Mouse (Mus musculus): ENCODE results near the gene Slc36a2.

Gene Slc36a2

GRCm38 (mm10) chr11:55184246-55184645 is 631 bp downstream of the Slc36a2 start:
- no peak for DNase-seq (ENCODE audit: low spot score in 2 of 2)

DNA sequence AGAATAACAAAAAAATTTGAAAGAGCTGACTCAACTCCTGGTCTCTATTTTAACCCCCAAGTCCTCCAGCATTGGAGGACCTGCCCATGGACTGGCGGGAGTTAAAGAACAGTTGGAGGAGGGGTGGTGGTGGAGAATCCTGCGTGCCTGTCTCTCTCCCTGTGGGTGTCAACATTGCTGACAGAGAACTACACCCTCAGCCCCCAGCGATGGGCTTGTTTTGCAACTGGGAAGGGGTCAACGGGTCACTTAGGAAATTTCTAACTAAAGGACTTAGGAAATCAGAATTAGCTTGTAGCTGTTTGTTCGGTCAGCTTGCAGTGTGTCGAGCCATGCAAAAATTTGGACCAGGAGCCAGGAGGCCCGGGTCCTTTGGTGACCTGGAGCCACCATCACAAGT is 1.8 kb downstream of the Slc36a2 start:
- no peak for DNase-seq (ENCODE audit: low spot score in 2 of 2)

- no peak for DNase-seq (ENCODE audit: low spot score in 2 of 2)
These were observed 5.0 kb downstream of the Slc36a2 start for GRCm38 (mm10) chr11:55179856-55180255.

- no peak for DNase-seq (ENCODE audit: low spot score in 2 of 2)
These were observed 6.0 kb downstream of the Slc36a2 start for GRCm38 (mm10) chr11:55178830-55179229.

DNA sequence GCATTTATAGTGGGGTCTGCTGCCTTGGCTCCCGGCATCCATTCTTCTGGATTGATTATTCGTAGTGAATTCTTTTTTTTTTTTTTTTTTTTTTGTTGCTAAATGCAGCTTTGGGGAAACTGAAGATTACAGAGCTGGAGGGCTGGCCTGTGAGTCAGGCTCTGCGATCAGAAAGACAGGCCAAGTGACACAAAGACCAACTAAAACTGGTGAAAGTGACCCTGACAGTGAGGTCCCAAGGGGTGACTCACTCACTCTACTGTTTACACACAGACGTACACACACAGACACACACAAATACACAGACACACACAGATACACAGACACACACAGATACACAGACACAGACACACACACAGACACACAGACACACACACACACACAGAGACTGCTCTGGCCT is 14.4 kb downstream of the Slc36a2 start:
- no peak for DNase-seq (ENCODE audit: low spot score in 2 of 2)

DNA sequence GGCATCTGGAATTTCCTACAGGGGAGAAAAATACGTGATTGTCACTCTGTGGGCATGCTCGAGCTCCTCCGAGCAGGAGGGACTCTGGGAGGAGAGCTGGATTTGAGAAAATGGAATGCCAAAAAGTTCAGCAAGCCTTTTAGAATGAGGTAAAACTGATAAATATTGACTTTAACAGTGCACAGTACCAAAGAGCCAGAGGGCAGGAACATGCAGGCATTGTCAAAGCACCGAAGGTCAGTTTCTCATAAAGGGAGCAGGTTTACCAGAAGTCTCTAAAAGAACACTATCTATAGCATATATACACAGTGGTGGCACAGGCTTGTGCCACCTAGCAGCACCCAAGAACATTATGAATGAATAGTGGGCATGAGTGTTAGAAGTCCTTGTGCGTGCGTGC is 16.0 kb downstream of the Slc36a2 start:
- no peak for DNase-seq (ENCODE audit: low spot score in 2 of 2)

GRCm38 (mm10) chr11:55168504-55168903 is 16.4 kb downstream of the Slc36a2 start:
- no peak for DNase-seq (ENCODE audit: low spot score in 2 of 2)

DNA sequence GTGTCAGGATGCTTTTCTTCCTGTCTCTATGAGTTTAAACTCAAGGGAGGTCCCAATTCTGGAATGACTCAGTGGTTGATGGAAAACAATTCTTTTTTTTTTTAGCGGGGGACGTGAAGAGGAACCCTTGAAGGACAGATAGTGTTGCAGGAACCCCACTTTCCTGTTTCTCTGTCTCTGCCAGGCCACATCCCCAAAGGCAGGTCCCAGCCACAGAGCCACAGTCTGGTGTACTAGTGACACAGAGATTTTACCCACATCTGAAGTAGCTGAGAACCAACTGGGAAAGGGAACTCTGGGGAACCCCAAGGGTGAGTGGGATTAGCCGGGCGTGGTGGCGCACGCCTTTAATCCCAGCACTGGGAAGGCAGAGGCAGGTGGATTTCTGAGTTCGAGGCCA is 19.1 kb downstream of the Slc36a2 start:
- DNase-seq (ENCODE audit: low spot score in 2 of 2) = no peak

DNA sequence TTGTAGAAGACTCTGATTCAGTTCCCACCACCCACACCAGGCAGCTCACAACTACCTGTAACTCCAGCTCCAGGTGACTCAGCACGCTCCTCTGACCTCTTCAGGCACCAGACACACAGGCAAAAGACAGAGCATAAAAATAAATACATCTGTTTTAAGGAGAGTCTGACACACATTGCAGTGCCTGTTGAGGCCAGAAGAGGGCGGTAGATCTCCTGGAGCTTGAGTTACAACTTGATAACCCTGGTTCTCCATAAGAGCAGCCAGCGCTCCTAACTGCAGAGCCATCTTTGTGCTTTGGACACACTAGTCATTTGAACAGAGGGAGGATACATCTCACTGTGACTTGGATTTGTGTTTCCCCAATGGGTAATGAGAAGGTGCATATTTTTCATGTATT is 20.2 kb downstream of the Slc36a2 start:
- peak in 1 of 2 experiments; percentile 36 for DNase-seq (ENCODE audit: low spot score in 2 of 2)

GRCm38 (mm10) chr11:55162670-55163069 is 22.2 kb downstream of the Slc36a2 start:
- peak; percentile 25 to 48 for DNase-seq (ENCODE audit: low spot score in 2 of 2)

GRCm38 (mm10) chr11:55158785-55159359 is 26.0 kb downstream of the Slc36a2 start:
- peak; percentile 75 to 85 for DNase-seq (ENCODE audit: low spot score in 2 of 2)

DNA sequence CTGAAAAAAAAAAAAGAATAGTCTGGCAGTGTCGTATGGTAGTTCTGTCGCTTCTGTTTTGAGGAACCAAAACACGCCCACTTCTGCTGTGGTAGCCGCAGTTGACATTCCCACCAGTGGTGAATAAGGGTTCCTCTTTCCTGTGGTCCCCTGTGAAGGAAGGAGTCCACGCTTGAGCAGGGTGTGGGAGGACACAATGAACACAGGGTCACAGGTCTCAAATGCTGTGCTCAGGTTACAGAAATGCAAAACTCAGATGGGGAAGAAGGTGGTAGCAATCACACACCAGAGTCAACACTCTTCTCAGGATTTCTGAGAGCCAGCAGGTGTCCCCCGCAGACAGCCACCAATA is 29.8 kb downstream of the Slc36a2 start:
- peak; percentile 12 to 33 for DNase-seq (ENCODE audit: low spot score in 2 of 2)

GRCm38 (mm10) chr11:55154398-55155069 is 30.3 kb downstream of the Slc36a2 start:
- no peak for DNase-seq (ENCODE audit: low spot score in 2 of 2)

DNA sequence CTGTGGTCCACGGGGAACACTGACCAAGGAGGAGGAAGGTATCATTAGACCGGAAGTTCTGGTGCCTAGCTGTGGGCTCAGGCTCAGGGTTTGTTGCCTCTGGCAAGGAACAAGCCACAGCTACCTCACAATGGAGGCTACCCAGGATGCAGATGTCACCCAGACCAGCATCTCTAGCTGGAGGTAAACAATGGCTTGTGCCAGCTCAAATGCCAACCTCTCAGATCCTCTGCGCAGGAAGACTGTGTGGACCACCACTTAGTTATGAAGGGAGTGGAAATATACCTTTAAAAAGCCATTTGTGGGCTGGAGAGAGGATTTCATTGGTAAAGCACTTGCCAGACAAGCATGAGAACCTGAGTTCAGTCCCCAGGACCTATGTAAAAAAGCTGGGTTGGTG is 33.3 kb downstream of the Slc36a2 start, which contains the start of gene Slc36a3:
Gene Slc36a3 (minus strand): TSS at position 101 of the 400 bp plus-strand sequence.
- no peak for DNase-seq (ENCODE audit: low spot score in 2 of 2)

DNA sequence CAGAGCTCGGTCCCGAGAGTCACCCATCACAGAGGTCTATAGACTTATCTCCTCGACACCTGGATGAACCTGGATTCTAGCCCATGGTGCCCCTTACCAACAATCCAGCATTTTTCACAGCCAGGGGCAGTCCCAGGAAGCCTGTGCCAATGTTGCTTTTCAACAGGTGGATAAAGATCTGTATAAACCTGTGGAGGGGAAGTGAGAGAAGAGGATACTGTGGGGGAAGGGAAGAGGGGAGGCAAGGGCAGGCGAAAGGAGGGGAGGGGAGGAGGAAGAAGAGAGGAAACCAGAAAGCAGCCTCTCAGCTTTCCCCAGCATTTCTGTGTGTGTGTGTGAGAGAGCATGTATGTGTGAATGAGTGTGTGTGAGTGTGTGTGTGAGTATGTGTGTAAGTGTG is 36.4 kb downstream of the Slc36a2 start:
- no peak for DNase-seq (ENCODE audit: low spot score in 2 of 2)

- no peak for DNase-seq (ENCODE audit: low spot score in 2 of 2)
These were observed 37.5 kb downstream of the Slc36a2 start for GRCm38 (mm10) chr11:55147423-55147822.

DNA sequence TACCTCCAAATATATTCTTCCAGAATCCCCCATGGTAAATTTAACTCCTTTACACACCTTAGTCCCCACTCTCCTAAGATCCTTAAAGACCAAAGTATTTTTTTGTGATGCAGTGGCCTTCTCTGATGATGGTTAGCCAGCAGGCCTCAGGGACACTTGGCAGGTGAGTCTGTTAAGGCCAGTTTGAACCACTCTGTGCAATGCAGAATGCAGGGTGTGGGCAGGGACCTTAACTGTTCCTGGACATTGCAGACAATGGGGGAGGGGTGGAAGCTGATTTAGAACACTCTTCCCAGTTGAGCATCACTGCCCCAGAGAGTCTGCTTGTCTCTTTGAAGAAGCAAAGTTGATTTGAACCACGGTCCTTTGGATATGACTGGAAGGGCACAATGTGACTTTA is 38.0 kb downstream of the Slc36a2 start:
- DNase-seq (ENCODE audit: low spot score in 2 of 2) = no peak

DNA sequence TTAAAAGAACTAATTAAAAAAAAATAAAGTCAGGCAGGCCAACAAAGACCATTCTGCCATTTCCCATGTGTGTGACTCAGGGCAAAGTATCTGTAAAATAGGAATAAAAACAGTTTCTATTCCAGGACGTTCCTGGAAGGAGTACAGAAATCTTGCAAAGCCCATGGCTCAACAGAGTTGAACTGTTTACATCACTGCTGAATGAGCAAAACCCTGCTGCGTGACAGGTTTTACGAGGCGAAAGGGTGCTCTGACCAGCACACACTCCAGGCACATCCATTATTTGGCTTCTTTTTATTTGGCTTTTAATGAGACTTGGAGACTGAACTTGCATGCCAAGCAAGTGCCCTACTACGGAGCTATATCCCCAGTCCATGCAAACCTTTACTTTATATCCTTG is 40.9 kb downstream of the Slc36a2 start:
- DNase-seq (ENCODE audit: low spot score in 2 of 2) = no peak

- DNase-seq (ENCODE audit: low spot score in 2 of 2) = no peak
These were observed 43.4 kb downstream of the Slc36a2 start for GRCm38 (mm10) chr11:55141502-55141901.

DNA sequence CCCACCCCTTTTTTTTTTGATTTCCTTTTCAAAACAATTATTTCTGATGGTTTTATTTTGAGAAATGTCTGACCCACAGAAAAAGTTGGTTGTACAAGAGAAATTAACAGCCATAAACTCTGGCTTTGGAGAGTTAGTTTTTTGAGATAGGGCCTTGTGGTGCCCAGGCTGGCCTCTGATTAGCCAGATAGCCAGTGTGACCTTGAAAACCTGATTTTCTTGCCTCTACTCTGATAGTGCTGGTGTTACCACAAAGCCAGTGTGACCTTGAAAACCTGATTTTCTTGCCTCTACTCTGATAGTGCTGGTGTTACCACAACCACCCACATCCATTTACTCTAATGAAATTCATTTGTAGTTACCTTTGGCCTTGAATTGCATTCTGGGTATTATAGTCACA is 47.2 kb downstream of the Slc36a2 start:
- no peak for DNase-seq (ENCODE audit: low spot score in 2 of 2)

GRCm38 (mm10) chr11:55136770-55137547 is 47.9 kb downstream of the Slc36a2 start:
- peak; percentile 44 to 52 for DNase-seq (ENCODE audit: low spot score in 2 of 2)

- DNase-seq (ENCODE audit: low spot score in 2 of 2) = no peak
These were observed 50.0 kb downstream of the Slc36a2 start for GRCm38 (mm10) chr11:55134871-55135270.

- no peak for DNase-seq (ENCODE audit: low spot score in 2 of 2)
These were observed 50.5 kb downstream of the Slc36a2 start for GRCm38 (mm10) chr11:55134407-55134806.
